Mouse (Mus musculus) testis, adult 2 months (tissue): ENCODE data around the gene Cdc16.
"Not testable (repeated sequence)": the region's sequence is repeated elsewhere in the genome, so short reads cannot be mapped to it uniquely, and the experiment has no call there.

Experiments used
- CTCF ChIP-seq: fragments of 200-500 bp; IDR thresholded peaks from 2 replicates; pipeline ENCODE4 v1.5.1; 2012; ENCODE audit warnings: low read depth, mild to moderate bottlenecking, inconsistent platforms, low read length, moderate library complexity; ENCODE audit not compliant: control insufficient read depth, insufficient read depth, insufficient replicate concordance
- POLR2A ChIP-seq: fragments of 200-500 bp; IDR thresholded peaks from 2 replicates; pipeline ENCODE4 v1.6.1; 2012; ENCODE audit warnings: low read depth, mild to moderate bottlenecking, inconsistent platforms, low read length, moderate library complexity; ENCODE audit not compliant: control insufficient read depth

DNA sequence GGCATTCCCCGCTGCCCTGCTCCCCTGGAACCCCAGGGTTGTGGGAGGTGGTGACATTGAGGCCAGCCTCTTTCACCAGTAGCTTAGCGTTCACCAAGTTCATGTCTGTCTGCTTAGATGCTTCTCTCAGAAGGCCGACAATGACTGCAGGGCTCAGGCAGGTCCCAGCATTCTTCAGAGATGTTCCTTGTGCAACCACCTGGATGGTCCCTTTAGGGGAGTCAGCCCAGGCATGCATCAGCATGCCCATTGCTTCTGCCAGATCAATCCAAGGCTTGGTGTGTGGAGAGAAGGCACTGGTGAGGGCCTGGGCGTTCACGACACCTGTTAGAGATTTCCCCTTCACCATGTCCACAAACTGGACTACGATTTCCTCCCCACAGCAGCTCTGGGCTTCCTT lies 11.3 kb upstream of the Cdc16 start:
- TF ChIP-seq POLR2A, CTCF: not testable (repeated sequence)
